Mouse (Mus musculus): ENCODE measurements around the gene Prn.

Gene Prn

DNA sequence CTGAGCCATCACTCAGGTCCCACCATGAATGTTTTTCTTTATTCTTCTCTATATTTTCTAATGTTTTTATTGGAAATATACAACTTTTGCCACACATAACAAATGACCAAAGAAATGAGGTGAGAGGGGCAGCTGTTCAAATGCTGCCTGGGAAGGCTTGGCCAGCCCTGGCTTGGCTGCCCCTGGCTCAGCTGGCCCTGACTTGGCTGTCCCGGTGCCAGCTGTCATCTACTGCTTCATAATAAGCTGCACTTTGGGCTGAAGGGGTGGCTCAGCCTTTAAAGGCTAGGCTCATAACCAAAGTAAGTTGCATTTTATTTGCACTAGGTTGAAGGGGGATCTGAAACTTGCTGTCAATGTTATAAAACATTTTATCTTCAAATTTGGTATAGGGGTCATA is 2.9 kb upstream of the Prn start:
- DNase-seq (ENCODE audit: low spot score) = peak; percentile 22

DNA sequence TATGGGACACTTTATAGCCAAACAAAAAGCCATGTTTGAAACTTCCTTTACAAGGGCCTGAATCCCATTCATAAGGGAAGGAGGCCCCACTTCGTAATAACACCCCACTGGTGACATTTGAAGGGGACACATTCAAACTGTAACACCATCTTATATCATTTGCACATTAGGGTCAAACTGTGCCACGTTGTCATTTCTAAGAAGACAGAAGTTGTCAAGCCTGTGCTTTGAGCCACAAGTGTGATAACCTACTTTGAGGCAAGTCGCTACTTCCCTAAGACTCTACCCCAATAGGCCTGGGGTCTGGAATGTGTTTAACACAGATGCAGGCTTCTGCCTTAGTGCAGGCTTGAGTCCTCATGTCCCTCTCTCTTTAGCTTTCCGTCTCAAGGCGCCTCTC is 2.4 kb upstream of the Prn start:
- no peak for DNase-seq (ENCODE audit: low spot score)

DNA sequence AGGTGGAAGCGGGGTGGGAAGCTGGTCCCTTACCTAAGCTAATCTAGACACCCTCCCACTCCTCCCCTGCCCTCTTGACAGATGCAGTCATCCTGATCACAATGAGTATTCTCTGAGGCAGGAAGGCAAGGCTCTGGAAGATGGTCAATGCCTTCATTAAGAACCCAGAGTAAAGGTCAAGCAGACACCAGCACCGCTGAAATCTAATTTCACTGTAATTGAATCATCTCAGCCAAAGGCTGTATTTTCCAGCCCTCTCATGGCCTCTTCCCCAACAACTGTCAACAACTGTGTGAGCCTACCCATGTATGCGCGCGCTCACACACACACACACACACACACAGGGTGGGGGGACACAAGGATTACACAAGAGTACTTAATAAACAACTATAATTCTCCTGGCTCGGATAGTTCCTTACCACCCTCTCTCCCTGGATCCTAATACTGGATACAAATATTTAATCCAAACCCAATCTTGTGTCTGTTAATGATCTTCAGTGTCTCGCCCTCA is 1.4 kb upstream of the Prn start:
- no peak for DNase-seq (ENCODE audit: low spot score)

DNA sequence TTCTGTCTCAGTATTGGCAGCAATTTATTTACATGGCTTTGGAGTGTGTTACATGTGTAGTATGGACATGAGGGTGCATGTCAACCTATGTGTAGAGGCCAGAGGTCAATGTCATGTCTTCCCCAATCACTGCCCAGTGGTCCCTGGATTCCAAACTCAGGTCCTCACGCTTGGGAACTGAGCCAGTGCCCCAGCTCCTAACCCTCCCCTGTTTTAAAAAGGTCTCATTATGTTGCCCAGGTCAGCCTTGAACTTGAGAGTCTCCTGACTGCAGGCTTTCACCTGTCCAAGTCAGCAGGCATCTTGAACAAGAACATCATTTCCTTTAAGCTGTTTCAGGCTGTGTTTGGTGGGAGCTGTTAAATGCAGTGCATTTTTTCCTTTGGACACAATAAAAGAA is 851 bp upstream of the Prn start:
- no peak for DNase-seq (ENCODE audit: low spot score)

DNA sequence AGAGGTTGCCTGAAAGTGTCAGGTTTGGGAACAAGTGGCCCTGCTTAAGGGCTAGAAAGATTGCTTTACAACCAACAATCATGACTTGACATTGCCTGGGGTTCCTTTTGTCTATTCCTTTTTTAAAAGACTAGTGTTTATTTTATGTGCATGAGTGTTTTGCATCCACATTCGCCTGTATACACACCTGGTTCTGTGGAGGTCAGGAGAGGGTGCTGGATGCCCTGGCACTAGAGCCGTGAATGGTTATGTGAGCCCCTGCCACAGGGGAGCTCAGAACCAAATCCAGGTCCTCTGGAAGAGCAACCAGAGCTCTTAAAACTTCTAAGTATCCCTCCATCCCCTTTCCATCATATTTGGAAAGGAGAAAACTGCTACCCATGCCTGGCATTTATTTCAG is 1.1 kb downstream of the Prn start:
- no peak for DNase-seq (ENCODE audit: low spot score)

DNA sequence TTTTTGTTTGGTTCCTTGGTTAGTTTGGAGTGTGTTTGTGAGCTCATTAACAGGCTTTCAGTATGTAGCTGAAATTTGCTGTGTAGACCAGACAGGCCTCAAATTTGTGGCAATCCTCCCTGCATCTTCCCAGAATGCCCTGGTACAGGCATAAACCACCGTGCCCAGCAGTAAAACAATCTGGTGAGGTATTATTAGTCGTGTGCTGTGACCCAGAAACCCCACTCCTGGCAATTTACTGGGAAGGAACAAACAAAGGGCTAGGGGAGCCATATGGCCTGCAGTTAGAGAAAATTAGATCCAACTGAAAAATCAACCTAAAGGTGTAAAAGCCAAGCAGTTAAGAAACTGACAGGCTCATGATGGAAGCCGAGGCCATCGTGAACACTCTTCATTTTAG is 1.6 kb downstream of the Prn start:
- DNase-seq (ENCODE audit: low spot score) = no peak

DNA sequence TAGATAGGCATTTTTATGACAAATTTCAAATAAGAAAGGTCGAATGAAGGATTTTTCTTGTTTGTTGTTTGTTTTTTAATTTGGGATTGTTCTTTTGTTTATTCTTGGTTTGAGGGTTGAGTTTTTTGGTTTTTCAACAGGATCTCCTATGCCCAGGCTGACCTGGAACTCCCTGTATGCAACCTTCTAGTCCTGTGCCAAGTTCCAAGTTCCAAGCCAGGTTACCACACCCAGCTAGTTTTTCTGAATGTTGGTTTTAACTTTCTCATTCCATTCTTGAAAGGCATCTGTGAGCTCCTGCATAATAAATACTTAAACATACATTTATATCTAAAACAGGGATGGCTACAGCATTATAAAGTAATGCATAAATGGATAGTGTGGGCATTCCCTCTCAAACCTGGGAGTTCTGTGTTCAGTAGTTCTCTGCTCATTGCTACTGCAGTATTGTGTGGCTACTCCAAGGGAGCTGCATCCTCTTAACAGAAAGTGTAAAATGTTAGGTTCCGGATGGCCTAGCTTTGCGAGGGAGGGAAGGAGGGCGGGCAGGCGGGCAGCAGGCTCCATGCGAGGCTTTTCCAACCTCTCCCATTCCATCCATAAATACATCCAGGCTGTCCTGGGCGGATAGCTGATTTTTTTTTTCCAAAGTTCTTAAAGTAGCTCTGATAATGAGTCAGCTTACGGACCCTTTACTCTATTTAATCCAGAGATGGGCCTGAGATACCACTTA is 2.9 kb downstream of the Prn start:
- no peak for DNase-seq (ENCODE audit: low spot score)

DNA sequence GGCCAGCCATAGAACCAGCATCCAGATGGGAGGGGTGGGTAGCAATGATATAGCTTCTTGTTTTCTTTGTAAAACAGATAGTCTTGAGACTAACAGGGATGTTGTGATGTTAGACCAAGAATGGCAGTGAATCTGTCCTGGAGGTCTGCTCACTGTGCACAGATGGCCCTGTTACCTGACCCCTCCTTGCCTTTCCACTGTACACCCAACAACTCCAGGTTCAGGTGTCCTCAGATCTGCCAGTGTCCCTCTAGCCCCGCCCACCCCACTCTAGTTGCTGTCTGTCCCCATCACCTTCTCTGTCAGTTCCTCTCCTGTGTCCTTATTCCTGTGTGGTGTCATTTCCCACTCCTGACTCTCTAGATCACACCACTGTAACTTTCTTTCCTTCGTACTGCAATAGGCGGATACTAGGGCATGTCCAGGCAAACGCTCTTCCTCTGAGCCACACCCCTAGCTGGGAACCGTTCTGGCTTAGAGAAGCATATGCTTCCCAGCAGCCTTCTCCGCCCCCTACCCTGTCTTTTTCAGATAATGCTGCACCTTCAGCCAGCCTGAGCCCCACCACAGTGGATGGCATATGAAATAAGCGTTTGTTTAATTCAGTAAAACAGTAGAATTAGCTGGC is 22.6 kb downstream of the Prn start:
- DNase-seq (ENCODE audit: low spot score) = no peak

DNA sequence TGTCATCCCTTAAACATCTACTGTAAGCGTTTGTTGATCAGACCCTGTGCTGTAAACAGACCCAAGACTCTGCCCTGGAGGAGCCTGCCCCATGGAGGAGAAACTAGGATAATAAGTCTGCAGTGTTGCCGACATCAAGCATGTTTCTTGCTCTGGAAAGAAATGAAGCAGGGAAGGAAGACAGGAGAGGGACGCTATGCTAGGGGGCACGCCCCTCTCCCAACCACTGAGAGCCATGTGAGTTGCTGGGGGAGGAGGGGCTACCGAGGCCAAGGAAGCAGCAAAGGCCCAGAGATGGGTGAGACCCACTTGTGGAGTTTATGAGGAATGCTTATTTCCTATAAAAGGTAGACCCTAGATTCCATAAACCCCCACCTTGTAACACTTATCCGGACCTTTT is 23.3 kb downstream of the Prn start:
- no peak for DNase-seq (ENCODE audit: low spot score)

DNA sequence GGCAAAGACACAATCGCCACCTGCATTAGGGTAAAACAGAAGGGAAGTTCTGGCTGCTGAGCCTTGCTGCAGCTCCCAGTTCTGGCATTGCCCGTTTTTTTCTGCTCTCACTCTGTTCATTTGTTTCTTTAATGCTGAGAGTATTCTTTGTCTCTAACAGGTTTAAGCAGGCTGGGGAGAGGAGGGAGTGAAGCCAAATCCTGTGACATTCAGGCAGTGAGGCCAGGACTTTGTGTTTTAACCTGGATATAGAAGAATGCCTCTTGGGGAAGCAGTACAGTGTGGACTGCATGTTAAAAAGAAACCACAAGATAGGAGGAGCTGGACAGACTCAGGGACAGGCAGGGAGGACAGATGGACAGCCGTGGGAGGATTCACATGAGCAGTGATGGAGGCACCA is 23.8 kb downstream of the Prn start:
- no peak for DNase-seq (ENCODE audit: low spot score)

DNA sequence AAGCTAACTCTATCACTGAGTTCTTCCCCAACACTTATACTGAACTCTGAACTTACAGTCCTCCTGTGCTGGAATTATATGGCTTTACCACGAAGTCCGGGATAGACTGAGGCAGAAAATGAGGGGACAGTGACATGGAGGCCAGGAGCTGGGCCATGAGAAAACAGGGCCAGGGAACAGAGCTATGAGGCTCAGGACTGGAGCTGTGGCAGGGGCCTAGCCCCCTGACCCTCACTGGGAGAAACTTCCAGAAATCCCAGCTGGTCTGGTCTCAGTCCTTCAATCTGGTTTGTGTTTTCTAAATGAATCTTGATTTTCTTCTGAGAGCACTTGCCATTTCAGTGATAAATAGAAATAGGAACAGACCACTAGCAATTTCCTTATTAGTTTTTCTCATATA is 24.5 kb downstream of the Prn start:
- DNase-seq (ENCODE audit: low spot score) = no peak

DNA sequence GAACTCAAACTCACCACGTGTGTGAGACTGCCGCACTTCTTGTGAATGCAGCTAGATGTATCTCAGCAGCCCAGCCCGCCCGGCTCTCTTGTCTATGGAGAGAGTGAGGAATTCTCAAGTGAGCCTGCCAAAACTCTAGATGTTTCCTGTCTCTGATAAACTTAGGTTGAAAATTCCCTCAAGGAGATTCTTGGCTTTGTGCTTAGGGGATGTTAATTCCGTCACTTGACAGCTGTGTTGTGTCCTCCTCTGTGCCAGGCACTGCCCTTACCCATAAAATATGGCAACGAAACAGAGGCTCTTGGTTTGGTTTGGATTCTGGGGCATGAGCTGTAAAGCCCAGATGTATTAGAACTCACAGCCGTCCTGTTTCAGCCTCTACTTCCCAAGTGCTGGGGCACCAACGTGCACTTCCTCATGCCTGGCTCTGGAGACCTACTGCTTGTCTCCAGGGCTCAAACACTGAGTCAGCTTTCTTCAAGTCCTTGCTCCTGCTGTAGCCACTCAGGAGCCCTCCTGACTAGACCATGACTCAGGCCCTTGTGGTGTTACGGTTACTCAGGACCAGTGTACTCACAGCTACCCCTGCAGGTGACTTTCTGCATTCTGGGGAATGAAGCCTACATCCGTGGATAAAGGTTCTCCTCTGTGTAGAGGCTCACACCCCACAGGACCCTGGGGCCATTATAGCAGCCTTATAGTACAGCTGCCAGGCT is 25.8 kb downstream of the Prn start:
- DNase-seq (ENCODE audit: low spot score) = no peak

DNA sequence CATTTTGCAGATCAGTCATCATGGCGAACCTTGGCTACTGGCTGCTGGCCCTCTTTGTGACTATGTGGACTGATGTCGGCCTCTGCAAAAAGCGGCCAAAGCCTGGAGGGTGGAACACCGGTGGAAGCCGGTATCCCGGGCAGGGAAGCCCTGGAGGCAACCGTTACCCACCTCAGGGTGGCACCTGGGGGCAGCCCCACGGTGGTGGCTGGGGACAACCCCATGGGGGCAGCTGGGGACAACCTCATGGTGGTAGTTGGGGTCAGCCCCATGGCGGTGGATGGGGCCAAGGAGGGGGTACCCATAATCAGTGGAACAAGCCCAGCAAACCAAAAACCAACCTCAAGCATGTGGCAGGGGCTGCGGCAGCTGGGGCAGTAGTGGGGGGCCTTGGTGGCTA is 26.7 kb downstream of the Prn start:
- DNase-seq (ENCODE audit: low spot score) = no peak

DNA sequence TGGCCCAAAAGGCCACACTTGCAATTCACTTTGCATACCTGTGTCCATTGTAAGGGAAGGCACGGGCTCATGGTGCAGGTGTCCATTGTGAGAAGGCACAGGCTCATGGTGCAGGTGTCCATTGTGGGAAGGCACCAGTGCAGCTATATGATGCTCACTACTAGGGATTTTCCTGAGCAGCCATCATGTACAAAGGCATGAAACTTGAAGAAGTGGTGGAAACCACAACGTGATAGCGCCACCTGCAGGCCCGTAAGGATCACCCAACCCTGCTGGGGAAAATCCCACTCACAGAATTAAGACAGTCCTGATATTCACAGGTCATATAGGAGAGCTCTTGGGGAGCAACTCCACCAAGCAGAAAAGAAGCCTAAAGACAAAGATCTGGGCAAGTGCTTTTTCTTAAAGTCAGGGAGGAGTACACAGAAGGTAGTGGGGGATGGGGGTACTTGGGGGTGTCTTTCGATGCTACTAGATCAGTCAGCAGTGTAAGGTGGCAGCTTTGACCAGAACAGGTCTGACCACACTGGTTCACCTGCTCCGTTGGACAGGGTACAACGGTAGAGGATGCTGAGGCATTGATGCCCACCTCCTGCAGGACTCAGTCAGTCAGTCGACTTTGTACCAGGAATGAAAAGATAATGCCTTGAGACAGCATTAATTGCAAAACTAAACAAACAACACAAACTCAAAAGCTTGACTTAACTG is 29.8 kb downstream of the Prn start:
- DNase-seq (ENCODE audit: low spot score) = peak; percentile 44

DNA sequence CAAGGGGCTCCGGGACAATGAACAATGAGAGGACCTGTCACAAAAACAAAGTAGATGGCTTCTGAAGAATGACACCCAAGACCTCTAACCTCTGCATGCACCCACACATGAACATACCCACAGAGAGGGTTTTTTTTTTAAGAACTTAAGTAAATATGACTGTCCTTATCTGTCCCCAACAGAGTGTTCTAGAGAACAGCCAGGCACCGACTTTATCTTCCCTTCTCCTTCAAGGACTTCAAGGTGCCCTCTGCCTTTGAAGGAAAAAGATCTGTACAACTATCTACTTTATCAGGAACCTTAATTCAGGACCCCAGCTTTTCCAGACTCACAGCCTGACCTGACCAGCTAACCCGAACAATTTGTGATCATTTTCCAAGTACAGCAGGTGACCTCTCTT is 30.7 kb downstream of the Prn start:
- no peak for DNase-seq (ENCODE audit: low spot score)

DNA sequence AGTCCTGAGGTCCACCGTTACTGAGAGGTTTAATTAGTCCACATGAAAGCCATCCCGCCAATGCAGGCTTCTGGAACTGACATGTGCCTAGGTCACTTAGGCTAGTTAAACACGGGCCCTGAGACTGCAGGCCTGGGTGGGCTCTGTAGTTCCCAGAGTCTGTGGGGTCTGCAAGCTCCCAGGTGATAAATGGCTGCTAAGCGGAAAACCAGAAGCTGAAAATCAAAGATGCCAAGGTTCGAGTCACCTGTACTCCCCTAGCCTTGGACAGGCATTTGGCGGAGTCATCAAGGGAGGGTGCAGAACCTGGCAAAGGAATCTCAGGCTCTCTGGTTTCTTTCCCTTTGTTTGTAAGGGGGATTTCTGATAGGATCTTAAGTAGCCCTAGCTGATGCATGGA is 31.7 kb downstream of the Prn start:
- DNase-seq (ENCODE audit: low spot score) = no peak

DNA sequence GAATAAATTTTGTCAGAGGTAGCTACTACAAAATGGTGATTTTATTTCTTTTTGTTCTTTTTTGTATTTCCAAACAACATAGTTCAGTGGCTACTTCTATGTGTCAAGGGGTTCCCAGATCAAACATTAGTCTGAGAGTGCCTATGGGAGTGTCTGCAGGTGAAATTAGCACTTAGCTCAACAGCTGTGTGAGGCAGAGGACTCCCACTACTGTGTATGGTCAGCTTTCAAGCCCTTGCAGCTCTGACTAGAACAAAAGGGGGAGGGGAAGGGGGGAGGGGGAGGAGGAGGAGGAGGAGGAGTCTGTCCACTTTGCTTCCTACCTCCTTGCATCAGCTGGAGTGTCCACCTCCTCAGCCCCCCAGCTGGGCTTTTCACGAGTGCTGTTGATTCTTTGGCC is 34.6 kb downstream of the Prn start:
- DNase-seq (ENCODE audit: low spot score) = no peak

DNA sequence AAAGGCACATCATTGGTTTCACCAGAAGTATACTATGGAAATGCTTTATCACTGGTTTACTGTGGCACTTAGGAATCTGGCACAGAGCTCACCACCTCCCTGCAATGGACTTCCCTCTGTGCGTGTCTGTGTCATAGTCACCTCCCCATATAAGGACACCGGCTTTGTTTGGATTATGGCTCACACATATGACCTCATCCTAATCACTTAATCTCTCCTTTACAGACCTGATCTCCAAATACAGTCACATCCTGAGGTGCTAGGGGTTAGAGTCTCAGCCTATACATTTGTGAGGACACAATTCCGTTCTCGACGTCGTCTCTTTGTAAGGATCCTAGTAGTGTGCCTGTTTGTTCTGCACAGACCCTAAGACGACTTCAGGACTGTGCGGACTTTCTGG is 35.5 kb downstream of the Prn start:
- no peak for DNase-seq (ENCODE audit: low spot score)

DNA sequence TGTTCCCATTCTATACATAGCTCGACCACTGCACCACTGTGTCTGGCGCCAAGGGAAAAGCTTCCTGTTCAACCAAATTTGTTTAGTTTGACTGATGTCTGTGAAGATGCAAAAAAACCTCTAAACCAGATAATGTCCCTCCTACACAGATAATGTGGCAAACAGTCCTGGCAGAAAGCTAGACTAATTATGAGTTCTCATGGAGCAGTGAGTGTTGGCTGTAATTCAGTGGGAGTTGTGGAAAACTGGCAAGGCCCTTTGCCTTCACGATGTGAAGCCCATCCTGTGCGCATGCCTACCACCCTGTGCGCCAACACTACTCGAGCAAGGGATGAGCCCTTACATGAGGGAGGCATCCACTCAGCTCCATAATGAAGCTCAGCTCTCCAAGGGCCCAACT is 36.0 kb downstream of the Prn start:
- DNase-seq (ENCODE audit: low spot score) = no peak

DNA sequence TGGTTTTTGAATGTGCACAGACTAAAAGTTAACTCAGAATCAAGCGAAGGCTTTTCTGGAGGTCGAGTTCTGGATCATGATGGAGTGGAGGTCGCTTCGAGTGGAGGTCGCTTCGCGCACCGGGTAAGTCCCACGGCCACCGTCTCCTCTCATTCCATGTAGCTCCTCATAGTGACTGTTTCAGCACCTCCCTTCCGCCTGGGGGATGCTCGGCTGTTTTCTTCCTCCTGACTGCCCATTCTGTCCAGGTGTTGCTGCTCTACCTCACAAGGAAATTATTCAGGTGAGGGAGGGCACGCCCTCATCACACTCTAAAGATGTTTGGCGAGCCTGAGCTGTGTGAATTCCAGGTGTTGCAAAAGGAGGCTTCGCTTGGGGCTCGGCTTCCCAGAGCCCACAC is 36.6 kb downstream of the Prn start:
- DNase-seq (ENCODE audit: low spot score) = no peak

DNA sequence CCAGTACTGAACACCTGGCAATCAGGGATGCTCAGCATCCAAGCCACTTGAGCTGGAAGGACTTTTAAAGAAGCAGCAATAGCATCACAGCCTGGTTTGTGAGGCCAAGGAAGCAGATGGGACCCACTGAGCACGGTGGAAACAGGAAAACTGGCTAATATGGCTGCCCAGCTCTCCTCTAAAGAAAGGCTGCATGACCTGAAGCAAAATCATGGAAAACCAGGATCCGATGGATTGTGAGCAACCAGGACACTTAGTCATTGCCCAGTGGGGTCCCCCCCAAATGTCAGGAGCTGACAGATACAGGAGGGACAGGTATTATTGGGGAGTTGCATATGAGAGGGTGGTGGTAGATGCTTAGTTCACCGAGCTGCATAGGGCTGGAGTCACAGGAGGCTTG is 38.4 kb downstream of the Prn start:
- DNase-seq (ENCODE audit: low spot score) = no peak

DNA sequence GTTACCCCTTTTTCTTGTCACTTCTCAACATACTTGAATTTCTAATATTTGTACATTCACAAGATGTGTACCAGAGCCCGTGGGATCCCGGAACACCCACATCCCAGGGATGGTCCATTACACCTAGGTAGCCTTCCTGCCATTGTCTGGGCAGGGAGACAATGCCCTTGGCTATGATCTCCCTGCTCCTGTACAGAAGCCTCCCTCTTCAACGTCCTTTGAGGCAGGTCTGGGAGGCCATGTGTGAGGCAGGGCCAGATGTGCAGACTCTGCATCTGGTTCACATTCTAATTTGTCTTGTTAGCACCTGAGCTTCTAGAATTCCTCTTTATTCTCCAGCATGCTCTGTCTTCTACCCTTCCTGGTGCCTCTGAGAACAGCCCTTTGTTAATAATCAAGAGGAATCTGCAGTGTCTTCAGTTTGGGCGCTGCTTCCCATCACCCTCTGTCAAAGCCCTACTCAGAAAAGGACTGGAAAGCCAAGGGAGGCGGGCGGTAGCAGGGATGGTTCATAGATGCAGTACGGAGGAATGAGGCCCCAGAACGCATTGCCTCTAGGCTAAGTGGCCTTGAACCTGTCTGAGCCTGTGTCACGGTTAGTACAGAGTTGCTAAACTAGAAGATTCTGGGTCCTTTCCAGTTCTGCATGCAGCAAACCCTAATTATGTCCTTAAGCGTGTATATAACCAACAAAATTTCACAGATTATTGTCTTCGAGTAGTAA is 39.3 kb downstream of the Prn start:
- DNase-seq (ENCODE audit: low spot score) = no peak
